Mouse (Mus musculus) cerebellum, adult 2 months (tissue): ENCODE measurements around the gene Trpv4.

Experiments
- CTCF ChIP-seq: fragments of 200-500 bp; IDR thresholded peaks from 2 replicates; pipeline ENCODE4 v1.5.1; 2011; ENCODE audit warnings: low read depth, mild to moderate bottlenecking, control low read depth, low read length, moderate library complexity, borderline replicate concordance; ENCODE audit not compliant: insufficient read depth
- POLR2A ChIP-seq: fragments of 200-500 bp; IDR thresholded peaks from 2 replicates; pipeline ENCODE4 v1.6.1; 2011; ENCODE audit warnings: low read length, control low read depth, borderline replicate concordance; ENCODE audit not compliant: insufficient read depth

- no peak for TF ChIP-seq CTCF
- TF ChIP-seq POLR2A, result no peak
Observed at GRCm38 (mm10) chr5:114653656-114654437, 4.4 kb downstream of the Trpv4 start.
